Mouse (Mus musculus) intestine, postnatal 0 days (tissue): ENCODE results near the gene Ascc1. TPM values are rescaled to one million over a fixed set of nuclear protein-coding genes. Genes with fewer than 3 reads are reported as not detected.

Source experiments
- ATAC-seq: fragments of 200-750 bp; cut with Nextera tagmentation; 2 replicates; pipeline ENCODE4 v1.8.0; 2017; ENCODE audit warnings: mild to moderate bottlenecking, moderate TSS enrichment, moderate library complexity
- H3K27ac ChIP-seq: fragments of 300-500 bp; sonication (generic); 2 replicates; pipeline ENCODE4 v1.5.1; 2014; ENCODE audit warnings: mild to moderate bottlenecking, low read depth, low read length, moderate library complexity
- H3K27me3 ChIP-seq: fragments of 300-500 bp; sonication (generic); replicated peaks from 2 replicates; pipeline ENCODE4 v1.6.1; 2014; ENCODE audit warnings: low read length, mixed read lengths; ENCODE audit not compliant: control insufficient read depth, insufficient read depth
- H3K36me3 ChIP-seq: fragments of 300-500 bp; sonication (generic); 2 replicates; pipeline ENCODE4 v1.6.1; 2014; ENCODE audit warnings: mild to moderate bottlenecking, moderate library complexity; ENCODE audit not compliant: control insufficient read depth, insufficient read depth
- H3K4me1 ChIP-seq: fragments of 300-500 bp; sonication (generic); replicated peaks from 2 replicates; pipeline ENCODE4 v1.6.1; 2014; ENCODE audit warnings: antibody characterized with exemption, low read length, mixed read lengths; ENCODE audit not compliant: control insufficient read depth, insufficient read depth
- H3K4me2 ChIP-seq: fragments of 300-500 bp; sonication (generic); replicated peaks from 2 replicates; pipeline ENCODE4 v1.6.1; 2014; ENCODE audit warnings: low read depth, mild to moderate bottlenecking, moderate library complexity
- H3K4me3 ChIP-seq: fragments of 300-500 bp; sonication (generic); 2 replicates; pipeline ENCODE4 v1.5.1; 2014; ENCODE audit warnings: low read depth, low read length
- H3K9ac ChIP-seq: fragments of 300-500 bp; sonication (generic); 2 replicates; pipeline ENCODE4 v1.6.1; 2014; ENCODE audit warnings: mild to moderate bottlenecking, low read depth, low read length
- H3K9me3 ChIP-seq: fragments of 300-500 bp; sonication (generic); 2 replicates; pipeline ENCODE4 v1.6.1; 2016; ENCODE audit warnings: mixed run types; ENCODE audit not compliant: control insufficient read depth
- CTCF ChIP-seq: sonication (generic); IDR thresholded peaks from 2 replicates; pipeline ENCODE4 v1.5.1; 2016; ENCODE audit warnings: low read depth, mild to moderate bottlenecking, control low read depth, antibody characterized with exemption, moderate library complexity
- WGBS: fragments of 180-500 bp; shearing (Covaris S2); extraction: QIAGEN DNeasy Blood & Tissue Kit; methylation state at CpG from one replicate; pipeline ENCODE4 v1.1.7; 2014; 5-methylcytosine and 5-hydroxymethylcytosine counted together
- polyA plus RNA-seq: library from polyadenylated mRNA; unstranded; fragments of >200 nt; fragmentation: Nextera tagmentation; extraction: Ambion mirVana; gene quantifications from 2 replicates; pipeline ENCODE4 v1.2.1, GENCODE M21; 2015

Gene Ascc1
- polyA plus RNA-seq, 1 experiment from 2014 or later: 28.7 TPM

DNA sequence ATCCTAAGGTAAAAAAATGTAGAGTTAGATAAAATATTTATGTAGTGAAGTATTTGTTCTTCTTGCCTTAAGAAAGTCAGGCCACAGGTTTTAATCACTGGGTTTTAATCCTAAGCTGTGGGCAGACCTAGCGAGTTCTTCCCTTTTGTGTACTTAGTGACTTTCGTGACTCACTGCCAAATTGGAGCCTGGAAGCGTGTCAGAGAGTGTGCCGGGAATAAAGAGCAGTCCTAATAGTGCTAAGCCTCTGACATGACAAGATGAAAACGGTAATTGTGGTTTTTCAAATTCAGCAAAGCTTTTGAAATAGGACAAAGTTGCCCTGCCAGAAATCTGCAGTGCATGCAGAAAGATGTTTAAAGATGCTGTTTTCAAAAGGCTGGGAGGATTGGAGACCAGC is 44.1 kb downstream of the Ascc1 start:
- no peak for ATAC-seq
- WGBS: 46% methylated on average over 5 of the region's 5 CpGs
- Histone ChIP-seq H3K36me3 (peaks cover 19% of the 10 kb centered on the region), H3K4me3 (no peak overlapping the region), H3K9me3 (no peaks in the 10 kb centered on the region), H3K27ac (no peak overlapping the region), H3K4me2 (no peak overlapping the region), H3K27me3 (no peaks in the 10 kb centered on the region), H3K4me1 (no peaks in the 10 kb centered on the region), H3K9ac (no peak overlapping the region)
- no peak for TF ChIP-seq CTCF

DNA sequence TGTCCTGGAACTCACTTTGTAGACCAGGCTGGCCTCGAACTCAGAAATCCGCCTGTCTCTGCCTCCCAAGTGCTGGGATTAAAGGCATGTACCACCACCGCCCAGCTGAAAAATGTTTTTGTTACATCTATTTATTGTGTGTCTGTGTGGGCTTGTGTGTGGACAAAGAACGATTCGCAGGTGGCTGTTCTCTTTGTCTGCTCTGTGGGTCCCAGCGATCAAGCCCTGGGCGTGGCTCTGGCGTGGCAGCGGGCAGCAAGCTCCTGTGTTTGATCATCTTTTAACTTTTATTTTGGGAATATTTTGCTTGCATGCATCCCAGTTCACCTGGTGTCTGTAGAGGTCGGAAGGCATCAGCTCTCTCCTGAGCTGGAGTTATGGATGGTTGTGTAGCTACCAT is 48.0 kb downstream of the Ascc1 start:
- 93% methylated on average over 10 of the region's 10 CpGs for WGBS
- H3K4me2 ChIP-seq: no peak overlapping the region

DNA sequence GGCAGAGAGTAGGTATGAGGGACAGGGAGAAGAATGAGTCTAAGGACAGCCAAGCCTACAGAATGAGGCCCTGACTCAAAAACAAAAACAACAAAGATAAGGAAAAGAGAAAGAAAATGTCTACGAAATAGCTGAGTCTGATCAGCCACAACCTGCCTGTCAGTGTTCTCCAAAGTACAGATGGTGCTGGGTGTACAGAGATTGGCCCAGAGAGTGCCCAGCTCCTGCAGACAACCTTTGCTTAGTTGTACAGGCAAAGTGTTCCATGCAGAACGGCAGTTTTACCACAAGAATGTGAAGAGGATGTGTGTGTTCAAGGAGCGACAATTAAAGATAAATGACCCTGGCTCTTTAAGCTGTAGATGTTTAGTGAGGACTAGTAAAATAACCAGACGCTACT is 50.5 kb downstream of the Ascc1 start:
- H3K4me1 ChIP-seq: no peaks in the 10 kb centered on the region
- H3K27ac ChIP-seq: no peak overlapping the region
- peaks cover 2% of the 10 kb centered on the region; the same call in 1 of the 2 replicates for H3K9me3 ChIP-seq
- no peak overlapping the region for H3K4me2 ChIP-seq
- no peak overlapping the region for H3K4me3 ChIP-seq
- H3K9ac ChIP-seq: no peak overlapping the region
- no peaks in the 10 kb centered on the region for H3K27me3 ChIP-seq
- 60% methylated on average over 4 of the region's 4 CpGs for WGBS
- no peak for ATAC-seq
- H3K36me3 ChIP-seq: peaks cover 13% of the 10 kb centered on the region
- no peak for TF ChIP-seq CTCF

More for the DNA sequence above, 48.0 kb downstream of the Ascc1 start:
- no peak for TF ChIP-seq CTCF
- no peak for ATAC-seq
- Histone ChIP-seq H3K4me3 (no peak overlapping the region), H3K27ac (no peak overlapping the region), H3K4me1 (no peaks in the 10 kb centered on the region), H3K27me3 (no peaks in the 10 kb centered on the region), H3K9ac (no peak overlapping the region), H3K9me3 (no peaks in the 10 kb centered on the region), H3K36me3 (peaks cover 15% of the 10 kb centered on the region; the same call in 1 of the 2 replicates)

GRCm38 (mm10) chr10:60062173-60062572 is 59.6 kb downstream of the Ascc1 start:
- Histone ChIP-seq H3K36me3 (peaks cover 8% of the 10 kb centered on the region), H3K27ac (no peak overlapping the region), H3K4me2 (no peak overlapping the region), H3K27me3 (no peaks in the 10 kb centered on the region), H3K4me1 (no peaks in the 10 kb centered on the region), H3K4me3 (no peak overlapping the region), H3K9me3 (peaks cover 2% of the 10 kb centered on the region; the same call in 1 of the 2 replicates), H3K9ac (no peak overlapping the region)
- no peak for ATAC-seq
- 80% methylated on average over 5 of the region's 5 CpGs for WGBS
- TF ChIP-seq CTCF: no peak

DNA sequence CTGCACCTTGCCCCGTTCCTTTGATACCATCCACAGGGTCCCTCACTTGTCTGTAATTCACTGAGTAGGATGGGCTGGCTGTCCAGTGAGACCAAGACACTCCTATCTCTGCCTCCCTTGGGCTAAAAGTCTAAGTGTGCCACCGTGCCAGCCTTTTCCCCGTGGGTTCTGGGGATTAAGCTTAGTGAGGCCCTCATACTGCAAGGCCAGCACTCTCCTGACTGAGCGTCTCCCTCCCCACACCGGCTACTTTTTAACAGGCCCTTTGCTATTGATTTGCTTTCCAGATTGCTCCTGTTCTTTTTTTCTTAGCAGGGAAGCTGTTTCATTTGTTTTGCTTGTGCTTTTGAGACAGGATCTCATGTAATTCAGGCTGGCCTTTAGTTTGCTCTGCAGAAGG is 60.3 kb downstream of the Ascc1 start:
- no peaks in the 10 kb centered on the region for H3K4me1 ChIP-seq
- peaks cover 8% of the 10 kb centered on the region for H3K36me3 ChIP-seq
- WGBS: 46% methylated on average over 5 of the region's 5 CpGs
- no peak for TF ChIP-seq CTCF
- no peak overlapping the region for H3K4me3 ChIP-seq
- no peak overlapping the region for H3K27ac ChIP-seq
- no peak for ATAC-seq
- no peaks in the 10 kb centered on the region for H3K9me3 ChIP-seq
- no peak overlapping the region for H3K9ac ChIP-seq
- H3K27me3 ChIP-seq: no peaks in the 10 kb centered on the region
- H3K4me2 ChIP-seq: no peak overlapping the region

DNA sequence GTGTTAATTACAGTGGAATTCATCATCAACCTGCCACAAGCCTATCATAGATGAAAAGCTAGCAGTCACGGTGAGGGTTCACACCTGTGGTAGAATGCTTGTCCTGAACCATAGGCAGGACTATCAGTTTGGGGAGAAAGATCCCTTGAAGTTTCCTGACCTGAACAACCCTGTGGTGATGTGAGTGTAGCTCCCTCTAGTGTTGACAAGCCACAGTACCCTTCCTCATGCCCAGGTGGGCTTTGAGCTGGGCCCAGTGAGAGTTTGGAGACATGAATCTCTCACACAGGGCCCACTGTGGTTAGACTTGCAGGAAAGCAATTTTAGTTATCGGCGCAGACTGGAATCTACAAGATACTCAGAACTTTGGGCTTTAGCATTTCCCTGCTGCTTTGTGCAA is 63.9 kb downstream of the Ascc1 start:
- Histone ChIP-seq H3K27ac (no peak overlapping the region), H3K4me1 (no peaks in the 10 kb centered on the region), H3K4me3 (no peak overlapping the region), H3K36me3 (peaks cover 8% of the 10 kb centered on the region), H3K9me3 (no peaks in the 10 kb centered on the region), H3K27me3 (no peaks in the 10 kb centered on the region), H3K4me2 (no peak overlapping the region), H3K9ac (no peak overlapping the region)
- 68% methylated on average over 3 of the region's 3 CpGs for WGBS
- ATAC-seq: 0 out of 2 replicates have a peak, but pooled peaks have one; percentile 31
- peak; percentile 83 for TF ChIP-seq CTCF

DNA sequence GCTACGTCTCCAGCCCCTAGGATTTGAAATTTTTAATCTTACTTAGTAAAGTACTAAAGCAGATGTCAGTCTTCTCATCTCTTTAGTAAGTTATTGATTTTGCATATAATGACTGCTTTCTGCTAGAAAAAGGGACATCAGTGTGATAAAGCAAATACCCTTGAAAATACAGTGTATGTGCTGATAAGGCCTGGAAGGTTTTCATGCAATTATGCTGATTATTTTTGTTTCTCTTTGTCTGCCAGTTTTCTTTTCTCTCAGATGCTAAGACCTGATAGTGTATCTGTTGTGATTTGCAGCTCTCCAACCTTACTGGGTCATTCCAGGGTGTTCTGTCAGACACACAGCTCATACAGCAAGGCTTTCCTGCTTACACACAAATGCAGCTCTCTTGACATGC is 72.6 kb downstream of the Ascc1 start:
- Histone ChIP-seq H3K9ac (no peak overlapping the region), H3K36me3 (no peaks in the 10 kb centered on the region), H3K9me3 (no peaks in the 10 kb centered on the region), H3K27me3 (no peaks in the 10 kb centered on the region), H3K4me2 (no peak overlapping the region), H3K4me3 (no peak overlapping the region), H3K27ac (no peak overlapping the region), H3K4me1 (no peaks in the 10 kb centered on the region)
- 92% methylated on average over 1 of the region's 1 CpGs for WGBS
- TF ChIP-seq CTCF: no peak
- no peak for ATAC-seq
